ENCODE assay signal across 22 mouse cellular contexts in the genomic region with DNA sequence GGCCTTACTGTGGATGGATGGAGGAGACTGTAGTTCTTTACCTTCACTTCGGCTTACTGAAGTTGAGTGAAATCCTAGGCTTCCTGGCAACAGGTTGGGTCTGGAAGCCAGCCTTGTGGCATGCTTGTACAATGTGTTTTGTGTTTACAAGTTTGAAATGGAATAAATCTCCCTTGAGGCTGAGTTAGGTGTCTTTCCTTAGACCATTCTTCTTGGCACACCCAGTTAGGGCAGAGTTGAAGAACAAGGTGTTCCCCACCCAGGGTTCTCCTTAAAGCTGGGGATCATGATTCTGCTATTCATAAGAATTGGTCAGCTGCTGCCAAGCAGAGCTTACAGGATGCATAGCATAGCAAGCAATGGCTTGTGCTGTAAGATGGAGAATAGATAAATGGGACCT.
DNase-seq lines count a peak whose midpoint lies in the region; ATAC-seq and TF ChIP-seq lines count a peak whose summit lies in the region.
"Had no signal": no experiment of that assay in that cellular context is flagged by ENCODE, and none has a peak within 500 bp of the region (broad histone marks: within the 10 kb centered on the region; RNA-seq: fewer than 3 reads in every experiment).

No protein-coding gene starts in this region.

- H3K27me3 ChIP-seq in kidney, embryonic 16.5 days (ENCODE audit: insufficient read depth, low read length): no peaks in the 10 kb centered on the region
- no peaks in the 10 kb centered on the region for H3K27me3 ChIP-seq in lung, postnatal 0 days (replicated peaks; ENCODE audit: insufficient read depth, low read length)
- H3K27me3 ChIP-seq: CH12.LX, Patski had no signal

- no peak overlapping the region for H3K4me2 ChIP-seq in kidney, embryonic 16.5 days (replicated peaks; ENCODE audit: low read depth, low read length)
- H3K4me2 ChIP-seq in lung, postnatal 0 days (replicated peaks; ENCODE audit: low read depth, low read length): no peak overlapping the region

- no peak overlapping the region for H3K4me3 ChIP-seq in kidney, embryonic 16.5 days (ENCODE audit: low read length)
- H3K4me3 ChIP-seq in lung, postnatal 0 days (ENCODE audit: low read depth, low read length): no peak overlapping the region

- 94% methylated on average over 1 of the region's 1 CpGs for WGBS in kidney, embryonic 16.5 days
- WGBS in lung, postnatal 0 days: 67% methylated on average over 1 of the region's 1 CpGs

- no peak overlapping the region for H3K9ac ChIP-seq in kidney, embryonic 16.5 days (replicated peaks; ENCODE audit: low read length)
- H3K9ac ChIP-seq in lung, postnatal 0 days (replicated peaks; ENCODE audit: low read depth): no peak overlapping the region

- no peaks in the 10 kb centered on the region for H3K36me3 ChIP-seq in kidney, embryonic 16.5 days (ENCODE audit: insufficient read depth, low read length)
- no peaks in the 10 kb centered on the region for H3K36me3 ChIP-seq in lung, postnatal 0 days (ENCODE audit: insufficient read depth, low read length)
- H3K36me3 ChIP-seq: G1E had no signal

- no peaks in the 10 kb centered on the region for H3K9me3 ChIP-seq in kidney, embryonic 16.5 days (ENCODE audit: low read length)
- H3K9me3 ChIP-seq in lung, postnatal 0 days (ENCODE audit: low read length): no peaks in the 10 kb centered on the region
- H3K9me3 ChIP-seq: G1E had no signal

- no peak for TF ChIP-seq EP300 in lung, postnatal 0 days (IDR thresholded peaks at IDR 0.05)

- H3K27ac ChIP-seq in kidney, embryonic 16.5 days (ENCODE audit: low read length): no peak overlapping the region
- no peak overlapping the region for H3K27ac ChIP-seq in lung, postnatal 0 days (ENCODE audit: low read length)

- TF ChIP-seq CTCF in lung, postnatal 0 days (IDR thresholded peaks at IDR 0.05): no peak

- DNase-seq in kidney, postnatal 10 days: peak; percentile 0
- peak; percentile 2 to 7 for DNase-seq in right cerebral cortex, postnatal 10 days (ENCODE audit: low spot score in 2 of 2)
- no peak for DNase-seq in right cerebral cortex, postnatal 4 days
- DNase-seq in fat pad, adult 2 months (ENCODE audit: extremely low read depth, low read depth, low spot score): peak; percentile 85
- peak; percentile 75 for DNase-seq in gonadal fat pad, adult 2 months (ENCODE audit: low read depth)
- DNase-seq in lung, postnatal 0 days (ENCODE audit: low spot score): no peak
- DNase-seq in layer of hippocampus, postnatal 25 days (ENCODE audit: extremely low spot score in 1 of 2, low spot score in 1 of 2): no peak
- DNase-seq: adrenal gland, adult 2 months; adrenal gland, adult 8-10 months; adrenal gland, postnatal 10 days; adrenal gland, postnatal 14 days; adrenal gland, postnatal 25 days; adrenal gland, postnatal 36 days; B cell, adult 2 months; cerebellum, adult 11 months; cerebellum, adult 11-12 months had no signal

- ATAC-seq in kidney, embryonic 16.5 days (ENCODE audit: low FRiP score, low TSS enrichment): no peak
- ATAC-seq in lung, postnatal 0 days: no peak
- ATAC-seq: activated CD4-positive, CD25-positive, alpha-beta regulatory T cell, adult 4 months; CD4-positive, CD25-positive, alpha-beta regulatory T cell, adult 4 months; Patski had no signal

- no peaks in the 10 kb centered on the region for H3K4me1 ChIP-seq in kidney, embryonic 16.5 days (ENCODE audit: insufficient read depth, low read length)
- no peaks in the 10 kb centered on the region for H3K4me1 ChIP-seq in lung, postnatal 0 days (ENCODE audit: insufficient read depth, low read depth, low read length)

Comparison
In these comparisons a context has a peak if more than half of its experiments do, and no peak if none do; other contexts are left out.
1. DNase-seq: peak in kidney, postnatal 10 days (single experiment), right cerebral cortex, postnatal 10 days (2 of 2), fat pad, adult 2 months (single experiment) and gonadal fat pad, adult 2 months (single experiment); none in right cerebral cortex, postnatal 4 days (single experiment), lung, postnatal 0 days (single experiment) and layer of hippocampus, postnatal 25 days (0 of 2).